Mouse (Mus musculus): ENCODE results near the gene Fndc5.
A peak's percentile ranks its signal among the peaks of the same experiment; 100 is the strongest.

The Fndc5 gene

DNA sequence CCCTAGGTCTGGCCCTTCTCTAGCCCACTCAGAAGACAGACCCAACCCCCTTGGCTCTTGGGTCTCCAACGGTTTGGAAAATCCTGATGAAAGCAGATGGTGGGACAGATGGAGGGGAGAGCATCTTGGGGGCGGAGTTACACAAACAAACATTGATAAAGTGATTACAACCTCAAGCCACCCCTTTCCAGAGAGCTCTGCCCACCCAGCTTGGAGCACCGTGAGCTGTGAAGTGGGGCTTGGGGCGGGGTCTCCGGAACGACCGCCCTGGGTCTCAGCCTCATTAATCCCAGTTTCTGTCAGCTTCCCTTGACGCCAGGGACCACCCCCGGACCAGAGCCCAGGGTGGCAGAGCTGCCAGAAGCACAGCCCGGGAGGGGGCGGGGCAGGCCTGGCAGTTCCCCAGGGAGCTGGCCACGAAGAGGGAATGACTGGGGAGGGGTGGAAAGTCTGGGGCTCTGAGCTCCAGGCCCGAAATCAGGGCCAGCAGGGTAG lies 12.1 kb upstream of the Fndc5 start:
- DNase-seq = no peak

DNA sequence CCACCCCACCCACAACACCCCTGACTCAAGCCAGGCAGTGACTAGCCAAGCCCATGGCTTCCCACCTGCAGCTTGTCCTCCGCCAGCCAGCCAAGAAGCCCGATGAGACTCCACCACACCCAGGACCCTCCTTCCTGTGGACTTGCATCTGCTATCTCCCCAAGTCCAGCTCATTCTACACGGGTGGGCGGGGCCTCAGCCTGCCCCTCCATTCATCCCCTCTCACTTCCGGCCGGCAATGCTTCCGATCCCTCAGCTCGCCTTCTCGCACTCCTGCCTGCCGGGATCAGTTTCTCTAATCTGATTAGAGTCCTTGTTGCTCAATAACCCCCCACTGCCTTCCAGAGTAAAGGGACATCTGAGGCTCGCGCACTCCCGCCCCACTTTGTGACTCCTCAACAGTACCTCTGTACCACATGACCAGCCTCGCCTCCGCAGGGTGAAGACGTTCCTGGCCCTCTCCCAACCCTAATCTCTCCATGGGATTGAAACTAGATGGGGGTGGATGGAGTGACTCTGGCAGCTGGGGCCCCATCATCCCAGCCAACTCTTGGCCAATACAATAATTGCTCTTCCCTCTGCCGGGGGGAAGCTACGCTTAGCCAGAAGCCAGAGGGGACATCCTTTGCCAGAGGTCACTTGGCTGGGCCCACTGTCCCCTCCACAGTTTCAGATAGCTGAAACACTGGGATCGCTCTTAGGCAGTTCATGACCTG lies 10.9 kb upstream of the Fndc5 start:
- DNase-seq = no peak

DNA sequence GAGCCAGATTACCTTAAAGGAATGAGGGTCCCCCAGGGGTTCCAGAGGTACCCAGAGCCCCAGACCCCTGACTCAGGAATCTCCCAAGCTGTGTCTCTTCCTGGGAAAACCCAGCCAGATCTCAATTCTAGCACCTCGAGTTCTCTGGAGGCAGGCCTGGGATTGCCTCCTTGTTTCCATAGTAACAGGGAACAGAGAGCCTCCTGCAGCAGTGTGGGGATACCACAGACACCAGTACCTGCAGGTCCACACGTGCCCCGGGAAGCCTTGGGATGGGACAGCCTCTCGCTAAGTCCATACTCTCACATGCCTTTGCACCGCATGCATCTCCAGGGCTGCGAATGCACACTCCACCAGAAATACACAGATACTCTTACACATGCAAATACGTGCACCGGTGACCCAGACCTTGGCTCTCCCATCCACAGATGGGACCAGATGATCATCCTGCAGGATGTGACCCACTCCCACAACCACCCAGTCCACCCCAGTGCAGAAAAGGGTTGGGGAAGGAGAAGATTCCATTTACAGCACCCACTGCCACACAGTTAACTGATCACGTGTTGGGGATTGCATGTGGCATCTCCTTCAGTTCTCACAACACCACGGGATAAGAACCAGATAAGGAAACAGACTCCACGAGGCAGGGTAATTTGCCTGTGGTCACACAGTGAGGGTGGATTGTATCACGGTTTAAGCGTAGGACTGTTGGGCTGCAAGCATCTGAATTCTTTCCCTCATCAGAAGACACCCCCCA lies 8.0 kb upstream of the Fndc5 start:
- DNase-seq = no peak

DNA sequence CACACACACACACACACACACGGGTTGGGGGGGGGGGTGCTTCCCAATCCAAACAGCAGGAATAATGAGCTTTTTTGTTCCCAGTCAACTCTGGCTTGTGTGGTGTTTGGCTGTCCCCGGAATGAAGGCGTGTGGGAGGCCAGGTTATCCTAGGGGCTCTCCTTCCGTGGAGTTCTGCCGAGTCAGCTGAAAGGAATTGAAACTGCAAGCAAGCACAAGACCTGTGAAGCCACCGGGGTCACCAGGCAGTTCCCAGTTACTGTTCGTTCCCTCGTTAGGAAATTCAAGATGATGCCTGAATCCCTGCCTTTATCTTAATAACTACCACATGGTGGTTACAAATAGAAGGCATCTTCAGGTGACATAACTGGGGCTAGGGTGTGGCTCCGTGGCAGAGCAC lies 7.4 kb upstream of the Fndc5 start:
- DNase-seq = no peak

DNA sequence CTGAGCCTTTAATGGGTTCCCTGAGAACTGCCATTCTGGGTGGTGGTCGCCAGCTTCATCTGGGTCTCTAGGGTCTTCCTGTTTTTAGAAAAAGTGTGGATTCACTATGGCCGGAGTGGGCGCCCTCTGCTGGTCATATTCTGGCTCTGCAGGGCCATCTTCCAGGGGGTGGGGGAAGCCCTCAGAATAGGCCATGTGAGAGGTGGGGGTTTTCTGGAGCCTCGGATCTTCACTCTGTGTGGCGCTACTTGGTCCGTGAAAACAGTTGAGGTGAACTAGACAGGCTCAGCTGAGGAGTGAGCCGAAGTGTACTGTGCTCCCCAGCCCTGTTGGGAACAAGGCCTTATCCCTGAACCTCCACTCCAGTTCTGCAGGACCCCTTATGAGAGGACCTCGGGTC lies 6.7 kb upstream of the Fndc5 start:
- DNase-seq = no peak

DNA sequence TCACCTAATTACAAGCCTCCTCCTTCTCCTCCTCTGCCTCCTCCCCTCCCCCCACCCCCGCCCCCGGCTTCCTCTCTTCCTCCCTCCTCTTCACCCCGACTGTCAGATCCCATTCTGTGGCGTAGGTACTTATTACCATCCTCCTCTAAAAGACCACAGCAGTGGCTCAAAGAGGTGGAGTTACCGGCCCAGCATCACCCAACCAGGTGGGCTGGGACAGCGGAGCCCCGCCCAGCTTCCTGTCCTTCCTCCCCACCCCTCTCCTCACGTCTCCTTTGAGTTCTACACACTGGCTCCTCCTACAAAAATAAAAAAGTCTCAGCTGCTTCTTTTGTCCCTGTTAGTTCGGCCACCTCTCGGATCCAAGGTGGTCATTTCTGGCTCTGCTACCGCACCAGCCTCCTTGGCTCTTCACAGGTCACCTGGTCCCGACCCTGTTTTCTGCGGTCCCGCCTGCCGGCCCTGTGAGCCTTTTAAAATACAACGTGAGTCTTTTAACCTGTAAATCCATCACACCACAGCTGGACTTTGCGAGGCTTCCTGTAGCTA lies 6.0 kb upstream of the Fndc5 start:
- no peak for DNase-seq

DNA sequence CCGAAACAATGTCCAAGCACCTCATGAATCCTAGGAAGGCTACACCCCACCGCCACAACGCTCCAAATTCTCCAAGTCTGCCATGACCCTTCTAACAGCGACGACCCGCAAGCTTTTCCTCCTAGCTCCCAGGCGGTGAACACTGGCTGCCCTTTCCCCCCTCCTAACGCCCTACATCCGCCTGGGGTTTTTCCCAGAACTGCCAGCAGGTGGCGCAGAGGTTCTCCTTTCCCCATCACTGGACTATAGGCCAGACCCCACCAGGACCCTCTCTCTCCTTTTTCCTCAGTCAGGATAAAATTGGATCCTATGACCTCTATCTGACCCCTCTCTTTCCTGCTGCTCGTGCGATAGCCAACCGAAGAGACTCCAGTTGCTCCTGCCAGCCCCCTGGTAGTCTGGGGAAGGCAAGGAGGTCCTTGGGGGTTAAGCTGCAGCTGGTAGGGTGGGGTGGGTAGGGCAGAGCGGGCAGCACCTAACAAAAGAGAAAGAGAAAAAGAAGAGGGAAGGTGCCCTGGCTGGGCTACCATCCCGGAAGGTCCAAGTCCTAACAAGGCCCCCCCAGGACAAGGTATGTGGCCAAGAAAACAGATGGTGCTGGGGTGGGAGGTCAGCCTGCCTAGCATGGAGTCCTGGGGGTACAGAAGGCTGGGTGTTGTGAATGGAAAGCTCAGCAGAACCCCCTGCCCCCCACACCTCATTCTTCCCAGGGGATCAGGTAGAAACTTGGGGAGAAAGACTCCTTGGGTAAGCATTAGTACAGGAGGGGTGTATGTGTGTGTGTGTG lies 1.8 kb upstream of the Fndc5 start:
- DNase-seq = peak; percentile 85

DNA sequence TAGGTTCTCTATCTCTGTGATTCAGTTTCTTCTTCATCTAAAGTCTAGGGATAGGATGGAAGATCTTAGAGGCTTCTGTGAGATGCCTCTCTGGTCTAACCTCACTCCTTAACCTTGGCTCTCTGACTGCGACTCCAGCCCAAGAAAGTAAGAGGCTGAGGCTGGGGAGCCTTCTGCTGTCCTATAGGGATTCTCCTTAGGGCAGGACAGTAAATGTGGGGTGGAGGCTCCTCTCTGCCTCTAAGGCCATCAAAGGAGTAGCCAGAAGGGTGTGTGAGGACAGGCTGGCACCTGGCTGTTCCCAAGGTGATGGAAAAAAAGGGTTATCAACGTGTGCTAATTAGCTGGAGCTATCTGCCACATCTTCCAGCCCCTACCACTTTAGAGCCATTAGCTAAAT lies 1.2 kb upstream of the Fndc5 start:
- no peak for DNase-seq

DNA sequence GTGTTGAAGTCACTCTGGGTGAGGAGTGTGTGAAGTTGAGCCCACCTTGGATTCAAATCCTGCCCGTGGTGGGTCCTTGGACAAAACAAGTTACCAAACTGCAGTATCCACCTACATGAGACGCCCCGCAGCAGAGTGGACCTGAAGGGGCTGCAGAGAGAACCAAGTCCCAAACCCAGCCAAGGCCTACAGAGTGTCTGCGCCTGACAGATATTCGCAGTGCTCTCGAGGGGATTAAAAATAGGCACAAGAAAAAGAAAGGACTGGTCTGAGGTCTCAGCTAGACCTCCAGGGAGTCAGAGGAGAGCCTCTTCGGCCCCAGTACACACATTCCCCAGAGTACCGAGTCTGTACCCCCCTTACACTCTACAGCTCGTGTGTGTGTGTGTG lies 615 bp upstream of the Fndc5 start:
- DNase-seq = no peak

DNA sequence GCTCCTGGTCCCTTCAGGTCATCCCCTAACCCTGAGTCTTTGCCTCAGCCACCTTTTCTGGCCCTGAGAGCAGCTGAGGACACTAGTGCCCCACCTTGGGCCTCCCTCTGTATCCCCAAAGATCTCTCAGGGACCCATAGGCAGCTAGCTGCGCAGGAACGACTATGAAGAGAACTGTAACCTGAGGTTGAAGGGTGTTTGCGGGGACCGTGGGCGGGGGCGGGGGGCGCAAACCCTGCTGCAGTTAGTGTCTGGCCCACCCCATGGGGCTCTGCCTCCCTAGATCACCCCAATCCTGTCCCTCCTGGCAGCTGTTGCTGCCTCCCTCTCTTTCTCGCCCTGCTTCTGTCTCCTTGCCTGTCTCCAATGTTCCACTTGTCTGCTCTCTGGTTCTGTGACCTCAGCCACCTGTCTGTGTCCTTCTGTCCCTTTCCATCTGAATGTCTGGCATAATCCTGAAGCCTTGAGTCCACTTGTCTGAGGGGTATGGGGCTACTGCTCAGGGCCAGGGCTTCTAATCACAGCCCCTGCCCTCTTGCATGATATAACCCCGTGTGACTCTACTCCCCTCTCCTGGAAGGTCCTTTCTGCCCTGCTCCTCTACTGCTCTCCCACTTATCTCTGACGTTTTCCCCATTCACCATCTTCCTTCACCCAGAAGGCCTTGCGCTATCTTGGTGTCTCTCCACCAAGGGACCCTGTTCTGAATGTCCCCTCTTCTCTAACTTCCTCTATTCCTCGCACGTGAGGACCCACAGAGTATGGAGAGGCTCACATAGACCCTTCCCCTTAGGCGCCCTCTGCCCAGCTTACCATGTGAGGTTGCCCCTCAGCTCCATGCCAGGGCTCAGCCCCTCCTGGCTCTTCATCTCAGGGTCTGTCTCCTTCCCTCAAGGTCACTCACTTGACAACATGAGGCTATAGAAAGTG lies 858 bp downstream of the Fndc5 start:
- no peak for DNase-seq

DNA sequence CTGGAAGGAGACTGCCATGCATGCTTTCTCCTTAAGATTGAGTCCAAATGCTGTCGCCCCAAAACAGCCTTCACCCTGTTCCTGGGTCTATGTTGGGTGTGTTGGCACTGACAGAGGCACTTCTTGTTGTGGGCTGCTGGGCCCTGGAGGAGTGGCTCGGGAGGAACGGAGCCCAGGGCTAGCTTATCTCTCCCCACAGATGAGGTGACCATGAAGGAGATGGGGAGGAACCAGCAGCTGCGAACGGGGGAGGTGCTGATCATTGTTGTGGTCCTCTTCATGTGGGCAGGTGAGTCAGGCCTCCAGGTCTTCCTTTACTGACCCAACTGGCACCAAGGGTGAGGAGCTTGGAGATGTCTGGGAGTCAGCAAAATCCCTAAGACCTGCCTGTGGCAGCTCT lies 2.8 kb downstream of the Fndc5 start:
- DNase-seq = no peak

DNA sequence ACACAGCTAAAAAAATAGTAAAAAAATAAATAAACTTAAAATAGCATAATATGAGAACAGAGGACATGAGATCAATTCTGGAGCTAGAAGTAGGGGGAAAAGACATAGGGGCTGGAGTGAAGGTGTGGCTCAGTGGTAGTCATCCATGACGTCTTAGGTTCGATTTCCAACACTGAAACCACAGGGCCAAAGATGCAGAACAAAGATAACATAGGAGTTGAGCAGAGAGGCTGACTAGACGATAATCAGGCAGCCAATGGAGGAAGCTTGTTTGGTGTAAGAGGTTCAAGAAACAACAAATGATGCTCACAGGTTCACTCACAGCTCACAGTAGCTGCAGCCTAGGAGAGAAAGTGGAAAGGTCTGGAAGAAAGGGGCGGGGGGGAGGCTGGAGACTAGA lies 4.0 kb downstream of the Fndc5 start:
- DNase-seq = no peak

DNA sequence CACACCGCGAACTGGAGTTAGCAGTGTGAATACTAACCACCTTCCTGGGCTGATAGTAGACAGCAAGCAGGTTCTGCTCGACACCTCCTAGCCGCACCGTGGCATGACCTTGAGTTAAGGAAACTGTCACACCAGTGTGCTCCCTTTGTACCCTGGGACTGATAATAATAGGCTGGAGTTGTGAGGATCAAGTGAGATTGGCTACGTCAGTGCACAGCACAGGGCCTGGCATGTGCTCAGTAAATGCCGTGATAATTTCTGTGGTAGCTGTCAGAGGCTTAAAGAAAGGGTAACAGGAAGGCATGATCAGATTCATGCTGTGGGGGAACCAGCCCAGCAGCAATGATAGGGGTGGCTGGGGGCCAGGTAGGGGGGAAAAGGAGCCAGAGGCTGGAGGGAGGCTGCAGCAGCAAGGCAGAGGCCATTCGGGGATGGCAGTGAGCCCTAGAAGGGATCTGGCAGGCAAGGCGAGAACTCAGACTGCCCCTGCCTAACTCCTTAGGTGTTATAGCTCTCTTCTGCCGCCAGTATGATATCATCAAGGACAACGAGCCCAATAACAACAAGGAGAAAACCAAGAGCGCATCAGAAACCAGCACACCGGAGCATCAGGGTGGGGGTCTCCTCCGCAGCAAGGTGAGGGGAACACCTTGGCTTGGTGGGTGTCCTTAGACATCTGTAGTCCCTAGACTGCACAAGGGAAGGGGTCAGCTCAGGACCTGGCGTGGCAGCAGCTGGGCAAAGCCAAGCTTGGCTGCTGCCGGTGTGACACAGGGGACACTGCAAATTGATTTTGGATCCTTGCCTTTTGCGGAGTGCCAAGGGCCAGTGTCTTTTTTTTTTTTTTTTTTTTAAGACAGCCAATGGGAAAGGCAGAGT lies 5.0 kb downstream of the Fndc5 start:
- no peak for DNase-seq

DNA sequence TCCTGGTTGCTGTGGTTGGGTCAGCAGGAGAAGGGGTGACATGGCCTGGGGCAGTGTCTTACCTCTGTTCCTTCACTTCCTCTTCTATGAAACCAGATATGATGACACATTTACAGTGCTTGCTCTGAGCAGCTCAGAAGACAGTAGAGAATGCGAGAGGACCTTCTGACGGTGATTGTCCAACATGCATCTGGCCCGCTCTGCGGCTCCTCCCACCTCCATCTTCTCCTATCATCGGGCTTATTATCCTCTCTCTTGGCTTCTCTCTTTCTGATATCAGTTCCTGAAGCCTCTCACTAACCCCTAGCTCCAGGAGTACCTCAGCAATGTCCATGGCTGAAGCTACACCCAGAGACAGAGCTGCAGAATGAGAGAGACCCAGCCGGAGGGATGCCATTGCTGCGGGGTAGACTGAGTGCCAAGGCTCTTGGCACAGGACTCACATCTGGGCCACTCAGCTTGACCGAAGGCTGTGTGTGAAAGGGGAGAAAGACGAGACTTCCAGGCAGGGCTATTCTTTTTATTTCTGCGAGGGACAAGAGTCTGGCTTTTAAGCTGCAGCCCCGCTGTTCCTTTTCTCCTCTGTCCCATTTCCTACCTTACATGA lies 5.7 kb downstream of the Fndc5 start:
- DNase-seq = no peak

DNA sequence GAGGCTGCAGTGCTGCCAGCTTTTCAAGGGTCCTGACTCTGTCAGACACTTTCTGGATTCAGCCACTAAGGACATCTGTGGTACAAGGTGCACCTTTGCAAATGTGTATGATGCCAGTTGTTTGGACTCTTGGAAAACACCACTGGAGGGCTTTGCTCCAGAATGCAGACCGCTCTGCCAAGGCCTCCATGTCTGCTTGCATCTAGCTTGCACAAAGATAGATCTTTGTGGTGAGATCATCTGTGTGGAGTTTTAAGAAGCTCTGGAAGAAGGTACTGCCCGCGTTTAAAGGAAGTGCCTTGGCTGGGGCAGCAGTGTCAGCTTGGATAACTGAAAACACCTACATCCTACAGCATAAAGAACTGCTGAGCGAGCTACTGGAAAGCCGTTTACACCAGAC lies 6.7 kb downstream of the Fndc5 start:
- DNase-seq = no peak

DNA sequence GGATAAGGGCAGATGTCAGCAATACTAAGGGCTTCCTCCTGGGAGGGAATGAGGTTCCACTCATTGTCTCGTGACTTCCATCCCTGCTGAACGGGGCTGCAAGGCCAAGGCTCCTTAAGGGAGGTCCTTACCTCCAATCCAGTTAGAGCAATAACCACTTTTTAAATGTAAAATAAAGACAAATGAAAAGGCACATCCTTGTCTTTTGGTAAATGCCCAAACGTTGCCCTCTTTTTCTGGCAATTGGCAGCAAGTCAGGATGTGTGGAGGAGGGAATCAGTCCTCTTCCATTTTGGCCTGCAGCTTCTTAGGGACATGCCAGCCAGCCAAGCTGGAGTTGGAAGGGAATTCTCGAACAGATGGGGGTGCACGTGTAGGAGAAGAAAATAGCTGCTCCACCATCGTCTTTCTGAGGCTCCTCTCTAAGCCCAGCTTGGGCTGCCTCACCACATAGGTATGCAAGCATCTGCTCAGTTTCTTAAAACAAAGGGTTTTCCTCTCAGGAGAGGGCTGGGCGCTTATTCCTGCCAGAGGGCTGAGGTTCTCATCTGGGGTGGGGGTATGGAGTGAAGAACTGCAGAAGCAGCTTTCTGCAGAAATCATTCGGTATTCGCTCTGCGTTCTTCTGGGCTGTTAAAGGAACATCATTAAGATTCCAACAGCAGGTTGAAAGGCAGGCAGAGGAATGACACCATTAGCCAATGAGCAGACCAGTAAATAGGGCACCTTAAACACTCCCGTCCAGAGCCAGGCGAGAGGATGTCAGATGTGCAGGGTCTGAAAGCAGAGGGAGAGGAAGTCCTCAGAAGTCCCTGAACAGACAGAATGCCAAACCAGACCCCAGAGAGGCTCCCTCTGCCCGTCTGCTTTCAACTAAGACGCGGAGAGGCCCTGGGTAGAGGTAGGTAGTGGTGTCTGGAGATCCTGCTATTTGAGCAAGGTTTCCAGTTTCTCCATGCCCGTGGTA lies 7.9 kb downstream of the Fndc5 start:
- peak; percentile 84 for DNase-seq

DNA sequence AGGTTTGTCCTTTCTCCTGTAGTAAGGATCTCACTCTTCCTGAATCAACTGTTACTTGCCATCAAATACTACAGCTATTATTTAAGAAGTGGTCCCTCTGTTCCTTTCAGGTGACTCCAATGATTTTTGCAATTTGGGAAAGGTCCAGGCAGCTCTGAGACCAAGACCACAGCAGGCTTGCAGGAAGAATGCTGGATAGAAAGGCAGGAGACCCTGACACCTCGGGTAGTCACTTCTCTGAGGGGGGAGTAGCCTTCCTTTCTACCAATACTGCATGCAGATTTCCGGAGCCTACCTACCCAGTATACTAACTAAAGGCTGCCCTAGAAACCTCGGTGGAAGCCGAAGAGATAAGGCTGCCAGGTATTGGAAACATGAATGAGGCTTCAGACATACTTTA lies 8.6 kb downstream of the Fndc5 start:
- no peak for DNase-seq

DNA sequence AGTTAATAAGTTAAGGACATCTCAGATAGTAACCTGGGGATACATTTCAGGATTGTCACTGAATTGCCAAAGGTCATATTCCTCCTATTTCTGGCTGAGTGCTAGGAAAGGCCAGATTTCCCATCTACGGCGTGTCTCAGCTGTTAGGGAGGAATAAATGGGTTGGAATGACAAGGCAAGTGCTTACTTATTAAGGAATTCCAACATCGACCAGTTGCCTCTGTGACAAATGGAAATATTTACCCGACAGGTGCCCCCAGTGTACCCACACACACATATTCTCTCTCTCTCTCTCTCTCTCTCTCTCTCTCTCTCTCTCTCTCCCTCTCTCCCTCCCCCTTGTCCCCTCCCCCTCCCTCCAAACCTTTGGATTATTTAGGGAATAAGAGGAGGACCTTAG lies 9.1 kb downstream of the Fndc5 start:
- no peak for DNase-seq

DNA sequence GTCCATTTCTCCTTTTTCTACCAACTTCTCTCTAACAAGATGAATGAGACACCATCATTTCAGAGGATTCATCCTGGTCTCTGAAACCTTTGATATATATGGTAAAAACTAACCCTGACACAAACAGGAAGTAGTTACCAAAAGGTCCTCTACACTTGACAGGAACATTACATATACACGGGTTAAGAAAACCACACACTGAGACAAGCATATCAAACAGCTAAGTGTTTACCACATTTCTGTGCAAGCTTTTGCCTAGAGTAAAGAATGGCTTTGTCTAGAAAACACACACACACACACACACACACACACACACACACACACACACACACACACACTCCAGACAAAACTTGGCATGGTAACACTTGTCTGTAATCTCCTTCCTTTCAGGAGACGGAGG lies 9.6 kb downstream of the Fndc5 start:
- no peak for DNase-seq
